Mouse (Mus musculus): ENCODE data around the gene Itgb8.

DNA sequence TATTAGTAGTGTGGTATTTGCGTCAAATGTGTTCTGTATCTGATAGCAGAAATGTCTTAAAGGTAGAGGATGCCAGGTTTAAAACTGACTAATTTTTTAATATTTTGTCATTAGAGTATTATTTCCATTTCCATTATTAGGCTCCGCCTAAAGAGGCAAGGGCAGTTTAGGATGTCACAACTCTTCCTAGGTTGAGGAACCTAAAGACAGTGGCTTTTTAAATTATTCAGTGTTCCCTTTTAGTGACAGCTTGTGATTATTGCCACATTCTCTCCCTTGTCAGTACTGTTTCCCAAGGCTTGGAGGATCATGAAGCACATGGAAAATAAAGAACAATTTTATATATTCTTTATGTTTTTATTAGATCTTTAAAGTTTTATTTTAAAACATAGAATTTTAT, 80.9 kb downstream of the Itgb8 start:
- no peak for TF ChIP-seq EP300 (IDR thresholded peaks at IDR 0.05; ENCODE audit: low read depth)
- no peak for TF ChIP-seq CTCF (IDR thresholded peaks at IDR 0.05; ENCODE audit: low read depth)

Data from heart, postnatal 0 days (tissue).